Mouse (Mus musculus): ENCODE results near the gene 2610021A01Rik. TPM values are rescaled to one million over a fixed set of nuclear protein-coding genes. Genes with fewer than 3 reads are reported as not detected.
"Not testable (repeated sequence)": the region's sequence is repeated elsewhere in the genome, so short reads cannot be mapped to it uniquely, and the experiment has no call there.

The 2610021A01Rik gene
- 17.2 and 18.6 TPM in 2 replicates for polyA plus RNA-seq (2014; fragmentation: Nextera tagmentation; extraction: Ambion mirVana)

DNA sequence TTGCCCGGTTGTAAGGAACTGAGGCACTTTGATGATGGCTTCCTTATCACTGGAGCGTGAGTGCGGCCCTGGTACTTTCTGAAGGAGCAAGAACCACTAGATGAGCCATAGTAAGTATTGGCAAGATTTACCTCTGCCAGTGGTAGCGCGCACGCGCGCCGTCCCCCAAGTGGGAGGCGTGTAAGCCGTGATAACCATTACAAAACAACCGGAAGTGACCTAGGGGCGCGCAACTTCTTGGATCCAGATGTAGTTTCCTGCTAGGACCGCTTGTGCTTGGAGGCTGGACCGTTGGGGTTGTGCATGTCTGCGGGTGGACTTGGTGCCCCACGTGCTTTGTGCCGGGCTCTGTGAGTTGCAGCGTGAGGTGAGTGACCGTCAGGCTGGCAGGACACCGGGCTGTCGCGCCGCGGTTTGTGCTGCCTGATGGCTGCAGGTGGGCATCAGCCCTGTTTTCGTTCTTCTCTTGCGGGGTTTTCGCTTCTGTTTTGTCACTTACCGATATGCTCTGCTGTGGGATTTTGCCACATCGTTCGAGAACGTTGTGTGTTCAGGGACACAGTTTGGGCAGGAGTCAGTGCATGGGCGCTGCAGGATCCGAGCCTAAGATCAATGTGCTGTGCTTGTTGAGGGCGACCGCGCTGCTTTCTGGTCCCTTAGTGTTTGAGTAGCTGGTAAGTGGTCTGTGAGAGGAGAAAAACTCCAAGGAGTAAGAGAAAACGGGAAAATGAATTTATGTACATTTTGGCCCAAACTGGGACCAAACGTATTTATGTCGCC is at the start of gene 2610021A01Rik:
TSS of gene 2610021A01Rik (plus strand) at position 197 of the 780 bp plus-strand sequence.
- ATAC-seq (ENCODE audit: low FRiP score) (peak; percentile 98), DNase-seq (ENCODE audit: low spot score) (peak; percentile 94)
- WGBS, result under 1% methylated on average over 41 of the region's 41 CpGs
- Histone ChIP-seq H3K27ac (ENCODE audit: low read depth, low read length) (no peak within 1 kb of the TSS), H3K9me3 (ENCODE audit: control insufficient read depth, low read length) (no peaks in the 10 kb centered on the region), H3K9ac (ENCODE audit: low read depth, low read length) (peak within 1 kb of the TSS; percentile 69), H3K27me3 (ENCODE audit: control insufficient read depth, insufficient read depth, low read length) (no peaks in the 10 kb centered on the region), H3K4me3 (ENCODE audit: low read depth, low read length) (peak within 1 kb of the TSS; percentile 63), H3K36me3 (ENCODE audit: control insufficient read depth, insufficient read depth, low read length) (no peaks in the 10 kb centered on the region), H3K4me1 (replicated peaks; ENCODE audit: control insufficient read depth, insufficient read depth, low read length) (no peaks in the 10 kb centered on the region), H3K4me2 (replicated peaks; ENCODE audit: low read depth, low read length) (peak within 1 kb of the TSS; percentile 45)

DNA sequence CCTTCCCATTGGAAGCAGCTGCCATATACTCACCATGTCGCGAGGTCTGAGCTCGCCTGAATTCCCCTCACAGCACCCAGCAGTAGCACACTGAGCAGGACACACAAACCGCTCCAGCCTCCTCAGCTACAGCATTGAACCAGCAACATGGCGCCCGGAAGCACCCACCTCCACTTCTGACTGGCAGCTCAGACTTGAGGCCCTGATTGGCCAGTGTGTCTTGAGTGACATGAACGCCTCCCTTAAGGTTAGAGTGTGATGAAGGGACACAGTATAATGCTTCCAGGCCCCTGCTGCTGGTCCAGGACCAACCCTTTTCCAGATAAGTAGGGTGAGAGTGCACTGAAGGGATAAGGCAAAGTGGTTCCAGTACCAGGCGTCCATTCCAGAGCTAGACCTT is 38.3 kb upstream of the 2610021A01Rik start:
- Histone ChIP-seq H3K36me3 (ENCODE audit: control insufficient read depth, insufficient read depth, low read length) (no peaks in the 10 kb centered on the region), H3K9me3 (ENCODE audit: control insufficient read depth, low read length) (no peaks in the 10 kb centered on the region), H3K4me3 (ENCODE audit: low read depth, low read length) (no peak overlapping the region), H3K27ac (ENCODE audit: low read depth, low read length) (no peak overlapping the region), H3K4me1 (replicated peaks; ENCODE audit: control insufficient read depth, insufficient read depth, low read length) (no peaks in the 10 kb centered on the region), H3K9ac (ENCODE audit: low read depth, low read length) (no peak overlapping the region), H3K27me3 (ENCODE audit: control insufficient read depth, insufficient read depth, low read length) (no peaks in the 10 kb centered on the region), H3K4me2 (replicated peaks; ENCODE audit: low read depth, low read length) (no peak overlapping the region)
- ATAC-seq (ENCODE audit: low FRiP score) (no peak), DNase-seq (ENCODE audit: low spot score) (no peak)
- 61% methylated on average over 8 of the region's 8 CpGs for whole genome bisulfite sequencing

DNA sequence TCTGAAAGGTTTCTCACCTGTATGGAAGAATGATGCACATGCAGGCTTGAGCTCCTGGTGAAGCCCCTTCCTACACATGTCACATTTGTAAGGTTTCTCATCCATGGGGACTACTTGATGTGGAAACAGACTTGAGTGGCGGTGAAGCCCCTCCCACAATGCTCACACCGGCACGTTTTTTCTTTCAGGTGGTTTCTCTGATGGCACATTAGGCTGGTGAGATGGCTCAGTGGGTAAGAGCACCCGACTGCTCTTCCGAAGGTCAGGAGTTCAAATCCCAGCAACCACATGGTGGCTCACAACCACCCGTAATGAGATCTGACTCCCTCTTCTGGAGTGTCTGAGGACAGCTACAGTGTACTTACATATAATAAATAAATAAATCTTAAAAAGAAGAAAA is 25.5 kb upstream of the 2610021A01Rik start, which contains the start of gene Gm6871:
TSS of gene Gm6871 (minus strand) at position 101 of the 400 bp plus-strand sequence.
- not testable (repeated sequence) for H3K27ac ChIP-seq (ENCODE audit: low read depth, low read length); DNase-seq (ENCODE audit: low spot score); H3K27me3 ChIP-seq (ENCODE audit: control insufficient read depth, insufficient read depth, low read length); ATAC-seq (ENCODE audit: low FRiP score); H3K36me3 ChIP-seq (ENCODE audit: control insufficient read depth, insufficient read depth, low read length); H3K4me3 ChIP-seq (ENCODE audit: low read depth, low read length); H3K9me3 ChIP-seq (ENCODE audit: control insufficient read depth, low read length); H3K9ac ChIP-seq (ENCODE audit: low read depth, low read length); H3K4me2 ChIP-seq (replicated peaks; ENCODE audit: low read depth, low read length); H3K4me1 ChIP-seq (replicated peaks; ENCODE audit: control insufficient read depth, insufficient read depth, low read length)
- WGBS, result 74% methylated on average over 6 of the region's 6 CpGs

DNA sequence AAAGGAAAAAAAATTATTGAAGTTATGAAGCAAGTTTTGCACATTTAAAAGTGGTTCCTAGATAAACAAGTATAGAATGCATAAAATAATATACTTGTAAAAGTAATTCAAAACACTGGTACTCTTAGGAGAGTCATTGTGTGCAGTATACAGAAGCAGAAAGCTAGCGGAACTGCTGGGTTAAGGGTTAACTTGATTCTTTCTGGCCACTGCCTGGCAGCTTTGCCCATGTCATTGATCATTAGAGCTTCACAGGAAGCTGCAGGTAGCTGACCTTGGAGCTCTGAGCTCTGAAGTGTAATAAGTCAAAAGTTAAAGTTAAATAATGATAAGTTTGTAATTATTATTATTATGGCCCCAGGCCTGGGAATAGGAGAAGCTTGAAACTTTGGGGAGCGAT is 21.1 kb upstream of the 2610021A01Rik start:
- Histone ChIP-seq H3K9ac (ENCODE audit: low read depth, low read length) (no peak overlapping the region), H3K36me3 (ENCODE audit: control insufficient read depth, insufficient read depth, low read length) (no peaks in the 10 kb centered on the region), H3K27me3 (ENCODE audit: control insufficient read depth, insufficient read depth, low read length) (no peaks in the 10 kb centered on the region), H3K27ac (ENCODE audit: low read depth, low read length) (no peak overlapping the region), H3K4me1 (replicated peaks; ENCODE audit: control insufficient read depth, insufficient read depth, low read length) (no peaks in the 10 kb centered on the region), H3K9me3 (ENCODE audit: control insufficient read depth, low read length) (no peaks in the 10 kb centered on the region), H3K4me3 (ENCODE audit: low read depth, low read length) (no peak overlapping the region), H3K4me2 (replicated peaks; ENCODE audit: low read depth, low read length) (no peak overlapping the region)
- no peak for DNase-seq (ENCODE audit: low spot score)
- WGBS, result 87% methylated on average over 2 of the region's 2 CpGs
- ATAC-seq (ENCODE audit: low FRiP score), result no peak

DNA sequence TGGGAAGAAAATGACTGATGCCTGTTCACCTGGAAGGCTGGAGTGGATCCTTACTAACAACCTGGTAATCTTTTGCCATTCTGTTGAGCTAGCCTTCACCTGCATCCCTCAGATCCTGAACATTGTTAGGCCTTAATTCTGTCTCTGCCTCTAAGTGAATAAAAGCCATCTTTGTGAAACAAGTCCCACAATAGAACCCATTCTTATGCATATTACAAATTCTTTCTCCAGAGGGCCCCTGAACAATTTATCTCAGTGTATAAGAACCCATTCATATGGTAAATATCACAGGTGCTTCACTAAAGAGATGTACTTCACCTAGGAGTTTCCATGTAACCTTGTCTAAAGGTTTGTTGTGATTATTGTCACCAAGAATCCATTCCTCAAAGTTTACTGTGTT is 17.0 kb upstream of the 2610021A01Rik start:
- DNase-seq (ENCODE audit: low spot score), result no peak
- no peak overlapping the region for H3K27ac ChIP-seq (ENCODE audit: low read depth, low read length)
- ATAC-seq (ENCODE audit: low FRiP score), result no peak
- no peaks in the 10 kb centered on the region for H3K9me3 ChIP-seq (ENCODE audit: control insufficient read depth, low read length)
- no peak overlapping the region for H3K4me3 ChIP-seq (ENCODE audit: low read depth, low read length)
- no peaks in the 10 kb centered on the region for H3K36me3 ChIP-seq (ENCODE audit: control insufficient read depth, insufficient read depth, low read length)
- H3K9ac ChIP-seq (ENCODE audit: low read depth, low read length), result no peak overlapping the region
- no peak overlapping the region for H3K4me2 ChIP-seq (replicated peaks; ENCODE audit: low read depth, low read length)
- H3K27me3 ChIP-seq (ENCODE audit: control insufficient read depth, insufficient read depth, low read length), result no peaks in the 10 kb centered on the region
- no peaks in the 10 kb centered on the region for H3K4me1 ChIP-seq (replicated peaks; ENCODE audit: control insufficient read depth, insufficient read depth, low read length)

DNA sequence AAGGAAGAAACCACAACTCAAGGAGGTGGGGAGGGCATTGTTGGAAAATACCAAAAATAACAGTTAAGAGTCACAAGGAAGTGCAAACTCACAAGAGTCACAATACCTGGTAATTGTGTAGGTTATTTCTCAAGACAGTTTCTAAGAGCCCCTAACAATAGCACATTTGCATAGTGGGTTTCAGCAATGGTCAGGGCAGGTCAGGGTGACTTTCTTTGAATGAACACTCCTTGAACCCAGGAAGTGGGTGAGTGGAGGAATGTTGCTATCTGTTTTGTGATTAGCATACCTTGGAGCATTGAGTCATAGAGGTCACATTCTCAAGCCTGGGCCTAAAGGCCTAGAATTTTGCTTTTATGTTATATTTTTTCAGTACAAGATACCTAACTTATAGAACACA is 11.2 kb upstream of the 2610021A01Rik start:
- not testable (repeated sequence) for H3K36me3 ChIP-seq (ENCODE audit: control insufficient read depth, insufficient read depth, low read length); H3K9me3 ChIP-seq (ENCODE audit: control insufficient read depth, low read length); H3K4me1 ChIP-seq (replicated peaks; ENCODE audit: control insufficient read depth, insufficient read depth, low read length); H3K27me3 ChIP-seq (ENCODE audit: control insufficient read depth, insufficient read depth, low read length); ATAC-seq (ENCODE audit: low FRiP score); DNase-seq (ENCODE audit: low spot score); H3K4me3 ChIP-seq (ENCODE audit: low read depth, low read length); H3K4me2 ChIP-seq (replicated peaks; ENCODE audit: low read depth, low read length); H3K27ac ChIP-seq (ENCODE audit: low read depth, low read length); H3K9ac ChIP-seq (ENCODE audit: low read depth, low read length)

DNA sequence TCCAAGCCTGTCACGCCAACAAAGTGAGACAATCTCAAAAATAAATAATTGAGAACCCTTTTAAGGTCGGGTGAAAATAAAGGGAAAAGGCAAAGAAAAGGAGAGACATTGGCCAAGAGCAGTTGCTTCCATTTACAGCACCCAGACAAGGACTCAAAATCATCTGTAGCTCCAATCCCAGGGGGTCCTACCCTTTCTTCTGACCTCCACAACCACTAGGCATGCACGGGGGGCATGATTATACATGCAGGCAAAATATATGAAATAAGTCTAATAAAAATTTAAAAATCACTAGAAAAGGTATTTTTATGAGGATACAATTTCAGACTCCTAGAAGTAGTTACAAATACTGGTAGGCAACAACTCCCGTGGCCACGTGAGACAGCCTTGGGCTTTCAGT is 415 bp upstream of the 2610021A01Rik start:
- peak overlapping the region; percentile 41 for H3K4me2 ChIP-seq (replicated peaks; ENCODE audit: low read depth, low read length)
- no peaks in the 10 kb centered on the region for H3K4me1 ChIP-seq (replicated peaks; ENCODE audit: control insufficient read depth, insufficient read depth, low read length)
- no peaks in the 10 kb centered on the region for H3K36me3 ChIP-seq (ENCODE audit: control insufficient read depth, insufficient read depth, low read length)
- H3K27ac ChIP-seq (ENCODE audit: low read depth, low read length), result no peak overlapping the region
- DNase-seq (ENCODE audit: low spot score) (no peak), ATAC-seq (ENCODE audit: low FRiP score) (peak; percentile 53)
- no peaks in the 10 kb centered on the region for H3K27me3 ChIP-seq (ENCODE audit: control insufficient read depth, insufficient read depth, low read length)
- H3K4me3 ChIP-seq (ENCODE audit: low read depth, low read length), result peak overlapping the region; percentile 63
- H3K9ac ChIP-seq (ENCODE audit: low read depth, low read length), result peak overlapping the region; percentile 44; the same call in 1 of the 2 replicates
- H3K9me3 ChIP-seq (ENCODE audit: control insufficient read depth, low read length), result no peaks in the 10 kb centered on the region
- WGBS, result 50% methylated on average over 5 of the region's 5 CpGs

DNA sequence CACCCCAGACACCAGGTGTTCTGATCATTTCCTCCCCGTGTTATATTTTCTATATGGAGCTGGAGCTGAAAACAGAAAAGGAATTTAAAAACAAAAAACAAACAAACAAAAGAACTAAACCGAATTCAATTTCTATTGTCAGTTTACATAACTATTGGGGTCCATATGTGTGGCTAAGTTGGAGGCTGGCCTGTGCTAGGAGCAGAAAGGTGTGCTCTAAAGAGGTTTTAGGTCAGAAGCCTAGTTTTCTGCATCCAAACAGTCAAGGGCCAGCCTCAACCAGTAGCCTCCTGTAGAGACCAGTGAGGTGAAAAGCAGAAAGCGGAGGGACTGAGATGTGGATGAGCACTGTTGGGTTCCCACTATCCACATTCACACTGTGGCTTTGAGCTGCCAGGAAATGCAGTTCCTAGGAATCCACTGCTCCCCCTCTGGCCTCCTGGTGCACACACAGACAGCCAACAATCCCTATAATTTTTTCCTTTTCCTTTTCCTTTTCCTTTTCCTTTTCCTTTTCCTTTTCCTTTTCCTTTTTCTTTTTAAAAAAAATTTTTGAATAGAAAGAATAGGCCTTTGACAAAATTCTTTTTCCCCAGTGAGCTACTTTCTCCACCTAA is 1.0 kb downstream of the 2610021A01Rik start:
- no peaks in the 10 kb centered on the region for H3K9me3 ChIP-seq (ENCODE audit: control insufficient read depth, low read length)
- peak overlapping the region; percentile 45 for H3K4me2 ChIP-seq (replicated peaks; ENCODE audit: low read depth, low read length)
- H3K4me1 ChIP-seq (replicated peaks; ENCODE audit: control insufficient read depth, insufficient read depth, low read length), result no peaks in the 10 kb centered on the region
- 14% methylated on average over 3 of the region's 3 CpGs for WGBS
- DNase-seq (ENCODE audit: low spot score) (peak; percentile 11), ATAC-seq (ENCODE audit: low FRiP score) (no peak)
- H3K36me3 ChIP-seq (ENCODE audit: control insufficient read depth, insufficient read depth, low read length), result no peaks in the 10 kb centered on the region
- H3K9ac ChIP-seq (ENCODE audit: low read depth, low read length), result peak overlapping the region; percentile 69
- H3K4me3 ChIP-seq (ENCODE audit: low read depth, low read length), result peak overlapping the region; percentile 63
- H3K27me3 ChIP-seq (ENCODE audit: control insufficient read depth, insufficient read depth, low read length), result no peaks in the 10 kb centered on the region
- no peak overlapping the region for H3K27ac ChIP-seq (ENCODE audit: low read depth, low read length)

DNA sequence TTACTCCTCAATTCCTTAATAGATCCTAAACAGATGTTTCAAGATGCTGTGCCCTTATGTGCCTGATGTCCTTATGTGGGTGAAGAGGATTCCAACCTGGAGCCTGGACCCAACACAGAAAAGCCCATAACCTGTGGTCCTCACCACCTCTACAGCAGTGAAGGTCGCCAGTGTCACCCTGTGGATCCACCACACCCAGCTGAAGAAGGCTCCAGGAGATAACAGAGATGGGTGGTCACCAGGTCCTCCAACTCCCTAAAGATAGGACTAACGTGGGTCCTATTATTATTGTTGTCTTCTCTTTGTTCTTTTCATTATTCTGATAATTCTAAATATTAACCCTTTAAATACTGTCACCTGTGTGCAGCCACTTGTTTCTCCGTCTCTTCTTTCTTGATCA is 12.6 kb downstream of the 2610021A01Rik start:
- H3K27ac ChIP-seq (ENCODE audit: low read depth, low read length), result no peak overlapping the region
- H3K9ac ChIP-seq (ENCODE audit: low read depth, low read length), result no peak overlapping the region
- H3K36me3 ChIP-seq (ENCODE audit: control insufficient read depth, insufficient read depth, low read length), result peaks cover 2% of the 10 kb centered on the region; the same call in 1 of the 2 replicates
- ATAC-seq (ENCODE audit: low FRiP score), result no peak
- H3K27me3 ChIP-seq (ENCODE audit: control insufficient read depth, insufficient read depth, low read length), result no peaks in the 10 kb centered on the region
- no peaks in the 10 kb centered on the region for H3K4me1 ChIP-seq (replicated peaks; ENCODE audit: control insufficient read depth, insufficient read depth, low read length)
- WGBS, result 87% methylated on average over 3 of the region's 3 CpGs
- H3K4me2 ChIP-seq (replicated peaks; ENCODE audit: low read depth, low read length), result no peak overlapping the region
- DNase-seq (ENCODE audit: low spot score), result no peak
- no peaks in the 10 kb centered on the region for H3K9me3 ChIP-seq (ENCODE audit: control insufficient read depth, low read length)
- H3K4me3 ChIP-seq (ENCODE audit: low read depth, low read length), result no peak overlapping the region
